Mouse (Mus musculus) mesoderm, embryonic 11.5 days (tissue): Measurements from ENCODE around the gene Tcfl5.

Experiments
- DNase-seq: peaks from one replicate; pipeline ENCODE4 v3.0.0-alpha.2; 2012; ENCODE audit warnings: low read depth, low spot score

Gene Tcfl5

DNA sequence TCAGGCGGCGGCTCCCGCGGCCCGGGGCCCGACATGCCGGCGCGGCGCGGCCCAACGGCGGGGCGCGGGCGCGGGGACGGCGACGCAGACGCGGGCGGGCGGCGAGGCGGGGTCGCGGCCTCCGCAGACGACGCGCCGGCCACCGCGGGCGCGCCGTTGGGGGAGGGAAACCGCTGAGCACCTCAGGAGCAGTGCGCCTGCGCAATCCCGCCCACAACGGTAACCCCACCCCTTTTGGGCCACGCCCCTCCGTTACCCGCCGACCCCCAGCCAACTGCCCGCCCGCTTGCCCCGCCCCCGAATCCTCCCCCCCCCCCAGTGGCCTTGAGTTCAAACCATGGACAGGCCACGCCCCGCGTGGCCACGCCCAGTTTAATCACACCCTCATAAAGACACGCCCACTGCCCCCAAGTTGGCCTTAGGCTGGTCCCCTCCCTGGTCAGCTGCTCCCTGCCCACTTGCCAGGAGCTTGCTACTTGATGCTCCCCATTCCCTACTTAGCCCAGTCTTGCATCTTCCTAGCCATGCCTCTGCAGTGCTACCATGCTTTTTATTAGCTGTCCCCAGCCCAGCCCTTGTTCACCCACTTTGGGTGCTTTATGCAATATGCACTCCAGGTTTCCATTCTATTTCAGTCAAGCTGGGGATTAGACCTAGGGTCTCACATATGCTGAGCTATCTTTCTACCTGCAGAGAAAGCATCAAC is at the start of gene Tcfl5:
Gene Tcfl5 (minus strand): TSS at position 154 of the 706 bp plus-strand sequence.
- no peak for DNase-seq

DNA sequence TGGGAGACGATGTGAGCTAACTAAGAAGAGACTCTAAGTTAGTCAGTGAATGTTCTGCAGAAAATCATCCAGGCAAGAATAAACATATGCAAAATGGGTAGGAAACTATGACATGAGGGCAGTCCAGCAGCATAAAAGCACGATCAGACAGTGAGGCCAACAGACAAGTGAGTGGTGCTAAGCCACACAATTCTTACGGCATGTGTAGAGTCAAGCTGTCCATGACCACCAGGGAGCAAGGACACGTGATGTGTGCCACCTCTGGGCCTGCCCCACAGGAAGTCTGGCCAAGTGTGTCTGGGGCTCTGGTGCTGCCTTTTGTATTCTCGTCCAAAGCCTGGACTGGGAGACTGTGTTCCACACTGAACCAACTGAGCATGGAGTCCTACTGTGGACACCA is 47.3 kb upstream of the Tcfl5 start:
- DNase-seq = no peak

DNA sequence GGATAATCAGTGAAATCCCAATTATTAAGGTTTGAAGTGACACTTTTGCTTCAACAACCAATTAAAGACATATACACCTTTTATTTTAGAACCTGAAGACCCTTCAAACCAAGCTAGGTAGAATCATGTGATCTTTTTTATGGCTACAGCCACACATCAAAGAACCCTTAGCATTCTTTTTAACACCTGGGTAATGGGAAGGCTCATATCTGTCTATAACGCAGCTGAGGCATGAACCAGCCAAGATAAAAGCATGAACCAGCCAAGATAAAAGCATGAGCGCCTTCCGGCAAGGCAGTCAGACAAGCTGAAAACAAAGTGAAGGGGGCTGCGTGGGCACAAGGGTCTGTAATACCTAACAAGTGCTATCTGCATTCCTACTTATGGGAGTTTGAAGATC is 41.5 kb upstream of the Tcfl5 start:
- no peak for DNase-seq

DNA sequence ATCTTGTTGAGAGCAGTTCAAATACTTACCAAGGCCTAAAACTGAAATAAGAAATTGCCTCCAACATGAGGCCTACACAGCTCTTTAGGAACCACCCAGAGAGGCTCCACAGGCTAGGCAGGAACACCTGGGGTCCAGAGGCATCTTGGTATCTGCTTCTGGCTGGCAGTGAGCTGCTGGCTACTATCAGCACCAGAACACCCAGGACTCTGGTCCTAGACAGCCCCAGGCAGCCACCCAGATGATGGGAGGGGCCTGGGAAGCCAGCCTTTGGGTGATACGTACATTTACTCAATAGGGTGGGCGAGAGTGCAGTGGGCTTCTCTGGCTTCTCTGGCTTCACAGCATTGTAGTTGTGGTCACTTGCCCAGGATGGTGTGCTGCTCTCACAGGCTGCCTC is 41.0 kb upstream of the Tcfl5 start:
- no peak for DNase-seq

DNA sequence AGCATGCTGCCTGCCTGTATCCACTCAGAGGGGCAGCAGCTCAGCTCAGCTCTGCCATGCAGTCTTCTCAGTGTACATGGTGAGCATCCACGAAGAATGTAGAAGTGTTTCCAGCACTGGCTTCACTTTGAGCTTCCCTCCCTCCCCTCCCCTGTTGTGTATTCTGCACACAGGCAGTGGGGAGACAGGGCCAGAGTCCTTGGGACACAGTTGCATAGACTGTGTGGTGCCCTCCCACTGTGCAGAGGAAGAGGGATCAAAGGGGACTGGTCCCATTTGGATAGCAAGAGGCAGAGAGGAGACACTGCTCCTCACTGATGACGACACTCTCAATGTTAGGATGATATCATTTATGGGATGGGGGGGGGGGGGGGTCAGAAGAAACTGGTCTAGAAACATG is 38.7 kb upstream of the Tcfl5 start:
- no peak for DNase-seq

DNA sequence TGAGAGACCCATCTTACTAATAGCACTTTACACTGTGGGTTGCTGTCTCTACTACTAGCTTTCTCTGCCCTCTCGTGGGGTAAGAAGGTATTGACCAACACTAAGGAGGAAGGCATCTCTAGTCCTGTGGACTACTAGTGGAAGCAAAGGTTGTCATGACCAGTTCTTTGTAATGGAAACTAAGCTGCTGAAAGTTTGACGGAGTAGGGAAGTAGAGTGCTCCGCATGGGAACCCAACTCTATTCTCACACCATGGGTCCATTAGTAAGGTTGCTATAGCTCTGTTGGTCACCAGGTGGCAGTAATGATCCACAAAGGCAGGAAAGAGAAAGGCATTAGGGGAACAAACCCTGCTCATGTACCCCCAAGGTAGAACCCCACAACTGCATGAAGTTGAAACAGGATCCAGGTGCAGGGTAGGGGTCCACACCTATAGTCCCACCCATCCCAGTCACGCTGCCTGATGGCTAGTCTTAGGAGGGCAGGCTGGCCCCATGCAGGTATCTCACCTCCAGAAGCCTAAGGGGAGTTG is 36.2 kb upstream of the Tcfl5 start:
- DNase-seq = peak; percentile 64

DNA sequence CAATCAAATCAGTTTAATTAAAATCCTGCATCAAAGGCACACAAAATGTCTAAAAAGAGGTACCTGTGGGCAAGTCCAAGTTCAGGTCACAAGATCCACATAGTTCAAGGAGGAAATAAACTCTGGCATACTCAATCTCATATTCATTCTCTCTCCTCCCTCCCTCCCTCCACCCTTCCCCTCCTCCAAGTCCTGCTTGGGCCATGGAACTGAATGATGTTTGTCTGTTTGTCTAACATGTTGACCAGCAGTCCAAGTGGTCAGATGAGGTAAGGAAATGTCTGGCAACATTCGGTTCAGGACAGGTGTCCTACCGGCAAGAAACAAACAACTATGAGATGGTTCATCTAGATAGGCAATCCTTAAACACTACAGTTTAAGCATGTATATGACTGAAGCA is 34.2 kb upstream of the Tcfl5 start:
- DNase-seq = no peak

DNA sequence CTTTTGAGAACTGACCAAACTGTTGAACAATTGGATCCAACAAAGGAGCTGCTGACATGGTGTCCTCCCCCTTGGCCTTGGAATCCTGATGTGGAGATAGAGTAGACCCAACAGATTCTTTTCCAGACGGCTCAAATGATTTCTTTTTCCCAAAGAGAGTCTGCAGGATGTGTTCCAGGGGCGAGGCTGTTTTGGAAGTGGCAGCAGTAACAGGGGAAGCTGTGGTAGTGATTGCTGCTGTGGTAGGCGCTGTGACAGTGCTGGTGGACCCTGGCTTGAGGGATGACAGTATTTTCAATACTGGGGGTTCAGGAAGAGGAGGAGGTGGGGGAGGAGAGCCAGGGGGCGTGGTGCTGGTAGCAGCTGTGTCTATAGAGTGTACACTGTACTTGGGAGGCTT is 19.5 kb upstream of the Tcfl5 start:
- no peak for DNase-seq

DNA sequence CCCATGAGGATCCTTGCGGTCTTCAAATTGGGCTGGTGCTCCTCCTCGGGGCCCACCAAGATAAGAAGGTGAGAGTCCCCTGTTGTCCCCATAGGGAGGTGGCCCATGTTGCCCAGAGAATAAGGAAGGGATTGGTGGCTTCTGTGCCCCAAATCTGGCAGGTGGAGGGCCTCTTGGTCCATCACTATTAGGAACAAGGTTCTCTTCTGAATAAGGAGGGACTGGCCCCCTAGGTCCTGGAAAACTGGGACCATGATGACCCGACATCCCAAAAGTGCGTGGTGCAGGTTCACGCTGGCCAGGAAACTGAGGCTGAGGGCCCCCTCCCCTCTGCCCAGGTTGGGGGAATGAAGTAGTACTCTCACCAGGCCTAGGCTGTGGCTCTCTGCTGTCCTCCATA is 18.0 kb upstream of the Tcfl5 start:
- no peak for DNase-seq

DNA sequence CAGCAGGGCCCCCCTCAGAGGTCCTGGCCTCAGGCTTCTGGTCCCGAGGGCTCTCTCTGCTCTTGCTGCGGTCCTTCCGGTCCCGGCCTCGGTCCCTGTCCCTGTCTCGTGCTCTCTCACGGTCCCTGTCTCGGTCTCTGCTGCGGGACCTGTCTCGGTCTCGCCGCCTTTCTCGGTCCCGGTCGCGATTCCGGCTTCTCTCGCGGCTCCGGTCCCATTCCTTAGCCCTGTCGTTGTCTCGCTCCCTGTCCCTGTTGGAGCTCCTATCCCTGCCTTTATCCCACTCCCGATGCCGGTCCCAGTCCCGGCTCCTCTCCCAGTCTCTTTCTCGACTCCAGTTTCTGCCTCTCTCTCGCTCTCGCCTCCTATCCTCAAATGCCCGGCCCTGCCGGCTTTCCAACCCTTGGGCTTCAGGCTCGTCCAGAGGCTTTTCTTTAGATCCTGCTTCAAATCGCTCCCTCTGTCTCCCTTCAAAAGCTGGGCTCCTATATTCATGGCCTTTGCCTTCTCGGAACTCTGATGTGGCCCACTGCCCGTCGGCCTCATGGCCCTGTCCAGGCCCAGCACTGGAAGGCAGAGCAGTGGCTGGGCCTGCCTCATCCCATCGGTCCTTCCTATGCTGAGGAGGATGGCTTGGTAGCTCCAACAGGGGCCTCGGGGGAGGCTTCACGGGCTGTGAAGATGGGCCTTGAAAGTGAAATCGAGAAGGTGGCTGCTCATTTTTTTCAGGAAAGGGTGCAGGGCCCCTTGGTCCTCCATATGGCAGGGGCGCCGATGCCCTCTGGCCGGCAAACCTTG is 17.0 kb upstream of the Tcfl5 start:
- DNase-seq = no peak

DNA sequence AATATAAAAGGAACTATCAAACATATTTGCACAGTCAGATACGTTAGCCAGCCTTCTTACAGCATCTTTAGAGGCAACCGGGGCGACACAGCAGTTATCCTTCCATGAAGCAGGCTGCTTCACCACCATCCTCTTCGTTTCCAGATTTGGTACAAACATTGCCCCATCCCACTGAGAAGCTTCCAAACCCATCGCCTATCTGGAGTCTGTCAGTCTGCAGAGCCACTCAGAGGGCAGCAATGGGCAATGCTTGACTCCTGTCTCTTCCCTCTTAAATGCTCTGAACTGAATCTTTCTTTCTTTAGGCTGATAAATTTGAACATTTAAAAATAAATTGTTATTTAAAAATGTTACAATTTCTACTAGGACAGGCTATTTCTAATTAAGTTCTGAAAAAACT is 15.9 kb upstream of the Tcfl5 start:
- DNase-seq = no peak

DNA sequence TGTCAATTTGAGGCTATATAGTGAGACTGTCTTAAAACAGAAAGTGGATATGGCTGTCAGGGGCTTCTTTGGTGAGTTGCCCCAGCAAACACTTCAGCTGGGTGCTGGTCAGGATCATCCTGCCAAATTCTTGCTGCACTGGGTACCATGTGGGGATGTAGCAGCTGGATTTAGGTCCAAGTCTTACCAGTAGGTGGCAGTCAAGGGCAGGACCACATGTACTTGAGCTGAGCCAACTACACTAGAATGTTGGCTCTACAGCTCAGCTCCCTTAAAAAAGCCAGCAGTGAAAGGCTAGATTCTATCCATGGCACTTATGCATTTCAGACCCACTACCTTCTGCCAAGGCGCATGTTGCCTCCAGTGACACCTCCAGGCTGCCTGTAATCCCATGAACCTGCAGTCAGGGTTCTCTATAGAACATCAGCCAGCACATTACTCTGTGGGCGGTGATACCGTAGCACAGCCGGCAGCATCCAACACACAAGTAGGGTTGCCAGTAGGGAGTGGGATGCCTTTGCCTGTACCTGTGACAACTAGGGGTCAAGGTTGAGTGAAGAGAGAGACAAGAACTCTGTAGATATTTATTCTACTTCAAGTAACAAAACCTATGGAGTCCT is 15.0 kb upstream of the Tcfl5 start:
- DNase-seq = peak; percentile 87

DNA sequence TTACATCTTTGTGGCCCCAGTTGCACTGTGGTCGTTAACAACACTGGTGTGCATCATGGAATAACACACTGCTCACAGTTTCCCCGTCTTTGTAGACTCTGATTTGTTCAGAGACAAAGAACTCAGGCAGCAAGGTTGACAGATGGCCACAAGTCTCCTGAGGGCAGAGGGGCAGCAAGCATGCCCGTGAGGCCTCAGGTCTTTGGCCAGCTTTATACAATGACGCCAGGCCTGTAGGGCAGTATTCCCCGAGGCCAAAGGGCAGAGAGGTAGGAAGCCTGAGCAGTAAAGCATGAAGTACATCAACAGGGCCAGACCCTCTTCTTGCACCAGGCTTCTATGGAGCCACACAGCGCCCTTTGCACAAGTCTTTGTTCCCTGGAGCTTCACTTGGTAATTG is 12.6 kb upstream of the Tcfl5 start:
- no peak for DNase-seq

DNA sequence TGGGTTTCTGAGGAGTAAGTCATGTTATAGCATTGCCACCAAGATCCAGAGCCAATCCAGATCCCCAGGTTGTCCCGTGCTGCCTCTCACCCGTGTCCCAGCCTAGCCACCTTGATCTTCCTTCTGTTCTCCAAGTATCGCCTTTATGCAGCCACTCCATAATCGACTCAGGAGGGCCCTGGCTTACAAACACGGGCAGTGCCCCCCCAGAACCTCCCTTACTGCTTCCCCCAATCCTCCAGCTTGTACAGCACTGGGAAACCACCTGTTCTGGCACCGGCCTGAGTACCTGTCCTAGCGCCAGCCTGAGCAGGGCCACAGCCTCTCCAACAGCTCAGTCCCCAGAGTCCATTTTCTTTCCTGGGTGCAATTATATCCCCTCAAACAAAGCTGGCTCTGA is 12.2 kb upstream of the Tcfl5 start:
- DNase-seq = no peak

DNA sequence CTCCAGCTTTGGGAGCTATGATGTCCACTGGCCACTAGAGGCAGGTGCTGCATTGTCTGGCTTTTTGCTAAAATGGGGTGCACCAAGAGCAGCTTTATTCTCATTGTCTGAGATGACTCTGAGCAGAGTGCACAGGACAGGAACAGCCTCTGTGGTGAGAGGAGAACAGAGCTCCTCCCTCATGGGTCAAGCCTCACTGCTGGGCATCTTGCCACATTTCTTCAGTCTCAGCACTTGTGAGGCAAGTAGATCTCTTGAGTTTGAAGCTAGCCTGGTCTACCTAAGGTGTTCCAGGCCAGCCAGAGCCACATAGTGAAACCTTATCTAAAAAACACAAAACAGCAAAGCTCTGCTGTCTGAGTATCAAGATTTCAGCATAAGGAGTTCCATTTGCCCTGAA is 4.3 kb upstream of the Tcfl5 start:
- DNase-seq = no peak

DNA sequence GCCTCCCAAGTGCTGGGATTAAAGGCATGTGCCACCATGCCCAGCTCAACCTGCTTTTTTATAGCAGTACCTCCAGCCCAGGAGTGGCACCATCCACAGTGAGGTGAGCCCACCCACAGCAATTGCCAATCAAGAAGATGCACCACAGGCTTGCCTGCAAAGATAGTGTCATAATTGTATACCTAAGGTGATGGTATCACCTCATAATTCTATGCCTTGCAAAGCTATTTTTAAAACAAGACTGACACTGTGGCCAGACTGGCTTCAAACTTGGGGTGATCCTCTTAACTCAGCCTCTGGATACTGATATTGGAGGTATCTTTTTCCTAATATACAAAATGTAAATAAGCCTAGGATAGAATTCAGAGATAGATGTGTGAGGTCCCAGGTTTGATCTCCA is 1.1 kb upstream of the Tcfl5 start:
- no peak for DNase-seq

DNA sequence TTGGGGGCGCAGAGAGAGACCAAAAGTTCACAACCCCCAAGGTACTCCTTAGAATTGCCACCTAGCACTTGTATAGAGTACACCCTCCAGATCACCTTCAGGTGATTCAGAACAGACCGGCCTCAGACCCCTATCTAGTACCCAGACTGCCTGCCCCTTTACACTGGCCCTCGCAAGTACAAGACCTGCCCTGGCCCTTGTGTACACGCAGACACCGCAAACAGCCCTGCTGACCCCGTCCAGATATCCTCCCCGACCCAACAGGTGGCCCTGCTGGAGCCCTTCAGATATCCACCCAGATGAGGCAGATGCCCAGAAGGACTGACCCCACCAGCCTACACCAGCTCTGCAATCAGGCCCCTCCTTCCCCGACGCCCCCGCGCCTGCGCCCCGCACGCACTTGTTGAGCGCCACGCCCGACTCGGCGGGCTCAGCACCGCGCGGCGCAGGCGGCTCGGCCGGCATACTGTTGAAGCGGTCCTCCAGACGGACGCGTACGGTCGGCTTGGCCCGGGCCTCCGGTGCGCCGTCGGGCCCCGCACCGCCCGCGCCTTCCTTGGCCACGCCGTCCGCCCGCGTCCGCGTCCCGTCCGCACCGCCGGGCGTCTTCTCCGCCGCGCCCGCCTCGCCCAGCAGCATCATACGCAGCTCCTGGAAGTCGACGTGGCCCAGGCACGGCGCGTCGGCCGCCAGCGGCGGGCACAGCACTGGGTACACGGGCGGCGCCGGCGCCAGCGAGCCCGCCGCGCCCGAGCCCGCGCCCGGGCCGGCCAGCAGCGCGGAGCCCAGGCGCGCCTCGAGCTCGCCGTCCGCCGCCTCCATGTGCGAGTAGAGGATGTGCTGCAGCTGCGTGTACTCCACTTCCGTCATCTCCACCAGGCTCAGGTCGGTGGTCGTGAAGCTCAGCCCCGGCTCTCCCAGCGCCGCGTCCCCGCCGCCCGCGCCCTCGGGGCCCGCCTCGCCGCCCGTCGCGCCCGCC is 643 bp downstream of the Tcfl5 start:
- no peak for DNase-seq

DNA sequence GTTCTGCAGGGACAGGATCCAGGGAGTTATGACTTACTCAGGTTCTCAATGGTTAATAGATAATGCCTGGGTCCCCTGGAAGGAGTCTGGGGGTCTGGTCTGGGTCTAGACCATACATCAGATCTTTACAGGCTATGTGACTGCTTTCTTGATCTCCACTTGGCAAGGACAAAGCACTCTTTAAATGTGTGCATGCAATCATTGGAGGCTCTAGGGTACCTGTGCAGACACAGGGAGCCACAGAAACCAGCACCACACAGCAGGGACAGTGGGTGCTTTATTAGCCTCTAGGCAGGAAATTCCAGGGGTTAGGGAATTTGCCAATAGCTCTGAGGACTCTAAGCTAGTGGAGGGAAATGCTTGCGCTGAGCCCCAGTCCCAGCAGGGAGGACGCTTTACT is 30.6 kb downstream of the Tcfl5 start:
- DNase-seq = no peak

DNA sequence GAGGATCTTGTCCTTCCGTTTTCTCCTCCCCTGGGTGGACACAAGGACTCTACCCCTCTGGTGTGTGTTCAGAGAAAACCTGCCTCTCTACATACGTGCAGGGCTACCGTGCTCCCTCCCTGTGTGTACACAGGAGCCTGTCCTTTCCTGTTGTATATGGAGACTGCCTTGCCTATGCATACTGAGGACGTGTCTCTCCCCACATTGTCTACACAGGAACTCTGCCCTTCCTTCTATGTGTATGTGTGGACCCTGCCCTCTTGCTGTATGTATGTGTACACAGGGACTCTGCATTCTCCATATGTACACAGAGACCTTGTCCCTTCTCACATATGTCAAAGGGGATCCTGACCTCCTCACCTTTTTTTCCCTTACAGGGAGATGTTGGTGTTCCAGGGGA is 32.2 kb downstream of the Tcfl5 start:
- DNase-seq = no peak

DNA sequence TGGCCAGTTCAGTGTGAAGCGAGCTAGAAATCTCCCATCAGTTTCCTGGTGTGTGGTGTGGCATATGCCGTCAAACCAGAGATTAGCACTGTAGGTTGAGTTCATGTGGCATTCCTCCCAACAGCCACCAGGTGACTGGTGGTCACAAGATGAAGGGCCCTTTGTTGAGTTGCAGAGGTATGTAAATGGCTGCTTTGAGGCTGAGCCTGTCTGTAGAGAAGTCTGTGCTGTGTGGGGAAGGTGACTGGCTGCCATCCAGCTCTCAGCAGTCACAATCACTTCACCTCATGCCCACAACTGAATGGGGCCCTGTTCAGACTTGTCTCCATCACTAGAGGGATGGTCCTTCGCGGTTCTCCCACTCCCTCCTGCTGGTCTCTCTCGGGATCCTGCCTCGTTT is 37.7 kb downstream of the Tcfl5 start:
- DNase-seq = no peak

DNA sequence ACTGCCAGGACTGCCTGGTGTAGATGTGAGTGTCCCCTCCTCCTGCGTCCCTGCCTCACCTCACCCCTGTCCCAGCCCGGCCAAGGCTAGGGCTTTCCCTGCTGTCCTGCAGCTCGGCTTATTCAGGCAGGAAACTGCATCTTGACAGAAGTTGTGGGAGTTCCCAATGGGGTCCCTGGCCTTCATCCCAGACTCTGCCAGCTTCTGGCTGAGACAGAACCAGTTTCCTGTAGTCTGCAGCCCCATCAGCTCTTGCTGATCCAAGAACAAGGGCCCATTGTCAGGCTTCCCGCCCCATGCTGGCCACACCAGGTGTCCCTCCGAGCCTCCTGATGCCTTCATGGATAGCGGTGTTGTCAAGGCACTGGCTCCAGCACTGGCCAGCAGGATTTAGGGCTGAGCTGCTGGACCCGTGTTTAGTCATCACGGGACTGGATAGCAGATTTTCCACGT is 41.9 kb downstream of the Tcfl5 start:
- no peak for DNase-seq
